Mouse (Mus musculus) bone marrow, adult 2 months (tissue): ENCODE measurements at regions not wholly inside any gene's neighbourhood (a gene's known extent, or its start where the extent isn't known, plus 50 kb on each side); places are given as distances from the start of the nearest gene placed in this dataset.

Experiments
- CTCF ChIP-seq: fragments of 200-500 bp; IDR thresholded peaks from 2 replicates; pipeline ENCODE4 v1.5.1; 2011; ENCODE audit warnings: low read length, control low read depth; ENCODE audit not compliant: control insufficient read depth, insufficient read depth
- POLR2A ChIP-seq: fragments of 200-500 bp; IDR thresholded peaks from 2 replicates; pipeline ENCODE4 v1.6.1; 2011; ENCODE audit warnings: low read depth, mild to moderate bottlenecking, control low read depth, low read length, borderline replicate concordance; ENCODE audit not compliant: control insufficient read depth

- TF ChIP-seq CTCF: no peak
- TF ChIP-seq POLR2A: no peak
Observed at GRCm38 (mm10) chr4:53217608-53218290, 58.1 kb upstream of the Abca1 start.
